Mouse (Mus musculus): Measurements from ENCODE around the gene Stx5a. TPM values are rescaled to one million over a fixed set of nuclear protein-coding genes. Genes with fewer than 3 reads are reported as not detected.

Gene Stx5a
- total RNA-seq, 1 experiment from 2014 or later: 105 TPM

DNA sequence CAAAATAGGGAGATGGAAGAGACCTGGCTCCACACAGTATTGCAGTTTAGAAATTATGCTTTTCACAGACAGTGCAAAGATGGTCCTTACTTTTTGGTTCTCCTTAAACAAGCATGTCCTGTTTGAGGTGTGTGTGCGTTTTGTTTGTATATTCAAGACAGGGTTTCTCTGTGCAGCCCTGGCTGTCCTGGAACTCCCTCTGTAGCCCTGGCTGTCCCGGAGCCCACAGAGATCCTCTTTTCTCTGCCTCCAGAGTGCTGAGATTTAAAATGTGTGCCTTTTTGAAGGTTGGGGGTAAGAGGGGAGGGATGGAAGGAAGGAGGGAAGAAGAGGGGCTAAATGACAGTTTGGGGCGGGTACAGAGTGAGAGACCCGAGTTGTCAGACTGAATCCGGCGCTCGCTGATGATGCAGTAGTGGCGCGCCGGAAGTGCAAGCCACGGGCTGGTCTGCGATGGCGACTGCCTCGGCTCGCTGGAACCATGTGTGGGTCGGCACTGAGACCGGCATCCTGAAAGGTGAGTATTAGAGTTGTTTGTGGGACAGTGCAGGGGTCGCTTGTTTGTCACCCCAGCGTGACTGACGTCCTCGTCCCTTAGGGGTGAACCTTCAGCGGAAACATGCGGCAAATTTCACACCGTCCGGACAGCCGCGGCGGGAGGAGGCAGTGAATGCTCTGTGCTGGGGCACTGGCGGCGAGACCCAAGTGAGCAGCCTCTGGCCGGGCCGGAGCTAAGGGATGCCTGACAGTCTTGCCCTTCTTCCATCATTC lies 5.6 kb upstream of the Stx5a start, which contains the start of gene Wdr74:
Wdr74 (plus strand) TSS at position 439 of the 771 bp plus-strand sequence.
- peak; percentile 90 for ATAC-seq (replicated peaks; ENCODE audit: insufficient number of reproducible peaks, low FRiP score, low TSS enrichment, poor library complexity, severe bottlenecking)

GRCm38 (mm10) chr19:8736160-8736467 lies 5.1 kb upstream of the Stx5a start:
- 0 out of 2 replicates have a peak, but pooled peaks have one; percentile 7 for ATAC-seq (replicated peaks; ENCODE audit: insufficient number of reproducible peaks, low FRiP score, low TSS enrichment, poor library complexity, severe bottlenecking)

GRCm38 (mm10) chr19:8738911-8739310 lies 2.3 kb upstream of the Stx5a start:
- ATAC-seq (replicated peaks; ENCODE audit: insufficient number of reproducible peaks, low FRiP score, low TSS enrichment, poor library complexity, severe bottlenecking): no peak

- ATAC-seq (replicated peaks; ENCODE audit: insufficient number of reproducible peaks, low FRiP score, low TSS enrichment, poor library complexity, severe bottlenecking): no peak
These were observed 1.6 kb upstream of the Stx5a start for GRCm38 (mm10) chr19:8739646-8740045.

DNA sequence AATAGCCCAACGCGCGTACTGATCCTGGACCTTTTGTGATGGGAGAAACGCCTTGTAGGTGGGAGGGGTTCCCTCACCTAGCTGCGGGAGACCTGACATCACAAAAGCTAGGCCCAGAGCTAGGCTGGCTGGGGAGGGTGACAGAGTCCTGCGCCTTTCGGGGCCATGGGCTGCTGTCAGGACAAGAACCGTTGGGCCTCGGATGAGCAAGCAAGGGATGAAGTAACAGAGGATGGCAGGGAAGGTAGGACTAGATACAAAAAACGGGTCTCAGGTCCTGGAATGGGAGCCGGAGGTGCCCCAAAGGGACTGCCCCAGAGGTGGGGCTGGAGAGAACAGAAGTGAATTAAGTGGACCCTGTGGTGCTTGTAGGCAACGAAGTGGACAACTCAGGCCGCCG lies 610 bp upstream of the Stx5a start, which contains the start of gene 1700092M07Rik:
1700092M07Rik (plus strand) TSS at position 116 of the 400 bp plus-strand sequence.
- no peak for ATAC-seq (replicated peaks; ENCODE audit: insufficient number of reproducible peaks, low FRiP score, low TSS enrichment, poor library complexity, severe bottlenecking)

GRCm38 (mm10) chr19:8742176-8742575 lies 963 bp downstream of the Stx5a start:
- no peak for ATAC-seq (replicated peaks; ENCODE audit: insufficient number of reproducible peaks, low FRiP score, low TSS enrichment, poor library complexity, severe bottlenecking)

DNA sequence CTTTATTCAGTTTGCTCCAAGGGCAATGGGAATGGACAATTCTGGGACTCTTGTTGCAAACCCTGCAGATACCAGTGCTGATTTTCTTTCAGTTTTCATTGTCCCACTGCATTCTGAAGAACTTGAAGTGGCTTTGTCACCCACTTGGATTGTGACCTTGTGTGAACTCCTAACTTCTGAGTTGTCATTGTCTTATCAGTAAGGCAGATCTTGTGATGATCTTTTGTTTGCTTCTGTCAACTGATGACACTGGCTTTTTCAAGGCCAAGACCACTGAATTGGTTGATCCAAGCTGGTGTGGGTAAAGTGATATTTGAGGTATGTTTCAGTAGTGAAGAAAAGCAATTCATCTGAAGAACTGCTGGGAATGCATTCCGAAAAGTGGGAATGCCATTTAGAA lies 4.2 kb downstream of the Stx5a start:
- no peak for ATAC-seq (replicated peaks; ENCODE audit: insufficient number of reproducible peaks, low FRiP score, low TSS enrichment, poor library complexity, severe bottlenecking)

- ATAC-seq (replicated peaks; ENCODE audit: insufficient number of reproducible peaks, low FRiP score, low TSS enrichment, poor library complexity, severe bottlenecking): no peak
These were observed 6.2 kb downstream of the Stx5a start for GRCm38 (mm10) chr19:8747368-8747767.

- ATAC-seq (replicated peaks; ENCODE audit: insufficient number of reproducible peaks, low FRiP score, low TSS enrichment, poor library complexity, severe bottlenecking): no peak
These were observed 14.4 kb downstream of the Stx5a start for GRCm38 (mm10) chr19:8755652-8756051.

DNA sequence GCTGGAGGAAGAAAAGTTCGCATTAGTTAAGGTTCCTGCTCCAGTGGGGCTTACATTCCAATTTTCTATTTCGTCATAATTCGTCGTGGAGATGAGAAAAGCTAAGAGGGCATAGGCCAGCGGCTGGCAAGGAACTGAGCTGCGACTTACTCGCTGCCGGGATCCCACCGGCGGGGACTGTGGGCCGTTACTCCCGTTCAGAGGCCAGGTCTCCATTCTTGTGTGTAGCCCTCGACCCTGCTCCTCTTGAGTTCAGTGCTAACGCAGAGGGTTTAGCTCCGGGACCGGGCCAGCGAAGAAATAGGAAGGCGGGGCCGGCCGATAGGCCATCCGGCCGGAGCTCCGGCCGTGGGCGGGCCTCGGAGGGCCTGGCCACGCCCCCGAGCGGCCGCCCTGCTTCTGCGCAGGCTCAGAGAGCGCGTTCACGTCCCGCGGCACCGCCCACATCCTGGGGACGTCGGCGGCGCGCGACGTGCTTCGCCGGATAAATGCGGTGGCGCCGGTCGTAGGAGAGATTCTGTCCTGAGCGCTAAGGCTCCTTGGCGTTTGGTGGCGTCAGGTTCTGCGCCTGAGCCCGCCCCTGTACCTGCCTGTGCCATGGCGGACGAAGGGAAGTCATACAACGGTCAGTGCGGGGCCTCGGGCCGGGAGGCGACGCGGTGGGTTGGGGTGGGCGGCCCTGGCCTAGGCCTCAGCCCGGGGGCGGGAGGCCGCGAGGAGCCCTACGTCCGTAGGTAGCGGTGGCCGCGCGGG lies 15.6 kb downstream of the Stx5a start, which contains the start of gene Nxf1:
Nxf1 (plus strand) TSS at position 439 of the 753 bp plus-strand sequence.
- ATAC-seq (replicated peaks; ENCODE audit: insufficient number of reproducible peaks, low FRiP score, low TSS enrichment, poor library complexity, severe bottlenecking): peak; percentile 86

DNA sequence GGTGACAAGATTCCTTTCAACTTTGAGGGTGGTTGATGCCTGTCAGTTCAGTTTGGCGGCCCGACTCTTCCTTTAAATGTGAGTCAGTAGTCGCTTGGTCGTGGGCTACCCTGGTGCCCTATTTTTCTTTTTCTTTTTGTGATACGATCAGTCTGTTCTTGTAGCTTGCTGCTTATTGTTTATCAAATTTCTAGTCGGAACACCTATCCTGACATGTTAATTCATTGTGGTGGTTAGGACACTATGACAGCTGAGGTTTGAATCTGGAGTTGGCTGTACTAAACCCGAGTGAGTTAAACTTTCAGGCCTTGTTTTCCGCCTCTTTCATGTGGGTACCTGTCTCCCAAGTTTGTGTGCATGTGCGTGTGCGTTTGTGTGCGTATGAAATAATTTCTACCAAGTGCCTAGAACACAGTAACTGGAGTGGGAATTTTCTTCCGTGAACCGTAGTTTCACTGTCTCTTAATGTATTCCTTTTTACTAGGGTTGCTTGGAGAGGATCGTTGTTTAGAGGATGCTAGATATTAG lies 16.3 kb downstream of the Stx5a start:
- no peak for ATAC-seq (replicated peaks; ENCODE audit: insufficient number of reproducible peaks, low FRiP score, low TSS enrichment, poor library complexity, severe bottlenecking)

- ATAC-seq (replicated peaks; ENCODE audit: insufficient number of reproducible peaks, low FRiP score, low TSS enrichment, poor library complexity, severe bottlenecking): no peak
These were observed 17.7 kb downstream of the Stx5a start for GRCm38 (mm10) chr19:8758899-8759298.

DNA sequence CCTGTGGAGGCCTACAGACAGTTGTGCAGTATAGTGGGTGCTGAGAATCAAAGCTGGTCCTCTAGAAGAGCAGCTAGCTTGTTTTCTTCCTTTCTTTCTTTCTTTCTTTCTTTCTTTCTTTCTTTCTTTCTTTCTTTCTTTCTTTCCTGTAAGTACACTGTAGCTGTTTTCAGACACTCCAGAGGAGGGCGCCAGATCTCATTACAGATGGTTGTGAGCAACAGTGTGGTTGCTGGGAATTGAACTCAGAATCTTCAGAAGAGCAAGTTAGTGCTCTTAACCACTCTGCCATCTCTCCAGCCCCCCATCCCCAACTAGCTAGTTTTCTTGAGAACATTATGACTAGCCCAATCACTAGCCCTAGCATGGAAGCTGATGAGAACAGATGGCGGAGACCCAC lies 19.5 kb downstream of the Stx5a start:
- ATAC-seq (replicated peaks; ENCODE audit: insufficient number of reproducible peaks, low FRiP score, low TSS enrichment, poor library complexity, severe bottlenecking): no peak

DNA sequence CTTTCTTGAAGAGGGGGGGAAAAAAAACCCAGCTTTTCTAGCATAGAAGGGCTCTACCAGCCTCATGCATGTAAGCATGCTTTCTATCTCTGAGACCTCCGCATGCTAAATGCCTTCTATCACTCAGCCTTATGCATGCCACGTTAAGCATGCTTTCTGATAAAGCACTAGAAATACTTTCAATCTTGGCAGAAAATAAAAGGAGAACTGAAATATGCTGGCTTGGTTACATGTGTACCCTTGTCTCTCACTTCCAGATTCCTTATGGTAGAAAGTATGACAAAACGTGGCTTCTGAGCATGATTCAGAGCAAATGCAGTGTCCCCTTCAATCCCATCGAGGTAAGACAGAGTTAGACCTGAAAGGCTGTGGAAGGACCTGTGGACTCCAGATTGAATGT lies 22.1 kb downstream of the Stx5a start:
- no peak for ATAC-seq (replicated peaks; ENCODE audit: insufficient number of reproducible peaks, low FRiP score, low TSS enrichment, poor library complexity, severe bottlenecking)

DNA sequence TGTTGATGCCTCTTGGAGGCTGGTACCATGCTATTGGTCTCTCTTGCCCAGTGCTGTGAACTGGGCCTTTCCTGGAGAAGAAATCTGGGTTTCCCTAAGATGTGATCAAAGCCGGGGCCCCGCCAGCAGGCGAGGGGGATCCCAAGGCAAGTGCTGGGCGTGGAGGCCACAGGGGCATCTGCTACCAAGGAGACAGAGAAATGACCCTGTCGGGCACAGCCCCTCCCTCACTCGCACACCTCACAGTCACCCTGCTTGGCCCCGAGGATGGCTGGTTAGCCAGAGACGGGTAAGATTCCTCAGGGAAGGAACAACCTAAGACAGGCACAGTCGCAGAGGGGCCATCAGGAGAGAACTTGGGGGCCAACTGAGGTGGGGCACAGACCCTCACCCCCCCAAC lies 24.3 kb downstream of the Stx5a start:
- no peak for ATAC-seq (replicated peaks; ENCODE audit: insufficient number of reproducible peaks, low FRiP score, low TSS enrichment, poor library complexity, severe bottlenecking)

GRCm38 (mm10) chr19:8770567-8771270 lies 29.5 kb downstream of the Stx5a start, which contains the start of gene Tmem223:
Tmem223 (plus strand) TSS chr19:8770996.
- ATAC-seq (replicated peaks; ENCODE audit: insufficient number of reproducible peaks, low FRiP score, low TSS enrichment, poor library complexity, severe bottlenecking): peak; percentile 72

DNA sequence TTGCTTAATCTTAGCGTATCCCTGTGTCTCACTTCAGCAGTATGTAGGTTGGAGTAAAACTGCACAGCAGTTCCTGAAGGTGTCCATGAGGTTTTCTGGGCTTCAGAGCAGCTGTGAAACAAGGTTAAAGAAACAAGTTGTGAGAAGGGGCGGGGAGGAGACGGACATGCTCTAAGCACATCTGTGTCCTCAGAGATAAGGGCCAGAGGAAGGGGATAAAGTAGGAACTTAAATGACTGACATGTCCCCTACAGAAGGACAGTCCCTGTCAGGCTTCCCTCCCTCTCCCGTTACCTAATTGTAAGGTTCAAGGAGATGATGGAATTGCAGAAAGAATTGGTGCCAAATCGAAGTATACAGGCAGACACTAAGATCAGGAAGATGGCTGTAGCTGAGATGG lies 31.8 kb downstream of the Stx5a start:
- ATAC-seq (replicated peaks; ENCODE audit: insufficient number of reproducible peaks, low FRiP score, low TSS enrichment, poor library complexity, severe bottlenecking): no peak

GRCm38 (mm10) chr19:8773409-8773808 lies 32.2 kb downstream of the Stx5a start:
- no peak for ATAC-seq (replicated peaks; ENCODE audit: insufficient number of reproducible peaks, low FRiP score, low TSS enrichment, poor library complexity, severe bottlenecking)
